Mouse (Mus musculus): Measurements from ENCODE around the gene Cntn4.

- no peak for TF ChIP-seq CTCF (conservative IDR thresholded peaks at IDR 0.05; ENCODE audit: low read length)
- no peak for TF ChIP-seq NANOG (IDR thresholded peaks at IDR 0.05; ENCODE audit: borderline replicate concordance, low read length)
Measured at GRCm38 (mm10) chr6:106617081-106617480, 939.6 kb downstream of the Cntn4 start.
